Mouse (Mus musculus) bone marrow, adult 2 months (tissue): ENCODE results near the gene G3bp2.

ENCODE experiments used
- CTCF ChIP-seq: fragments of 200-500 bp; IDR thresholded peaks from 2 replicates; pipeline ENCODE4 v1.5.1; 2011; ENCODE audit warnings: low read length, control low read depth; ENCODE audit not compliant: control insufficient read depth, insufficient read depth
- POLR2A ChIP-seq: fragments of 200-500 bp; IDR thresholded peaks from 2 replicates; pipeline ENCODE4 v1.6.1; 2011; ENCODE audit warnings: low read depth, mild to moderate bottlenecking, control low read depth, low read length, borderline replicate concordance; ENCODE audit not compliant: control insufficient read depth

- no peak for TF ChIP-seq POLR2A
- TF ChIP-seq CTCF: no peak
Observed at GRCm38 (mm10) chr5:92101601-92102000, 18.1 kb upstream of the G3bp2 start.
